Mouse (Mus musculus) telencephalon, adult 2 months (tissue): ENCODE results near the gene Rab20.

Experiments
- DNase-seq: peaks from one replicate; pipeline ENCODE4 v3.0.0-alpha.2; 2011; ENCODE audit warnings: low read depth, low spot score

Rab20 gene

GRCm38 (mm10) chr8:11405722-11406481 lies 72.6 kb downstream of the Rab20 start:
- DNase-seq, result no peak

- no peak for DNase-seq
These were observed 73.9 kb downstream of the Rab20 start for GRCm38 (mm10) chr8:11404614-11405013.

GRCm38 (mm10) chr8:11403813-11404212 lies 74.7 kb downstream of the Rab20 start:
- no peak for DNase-seq
